Mouse (Mus musculus) spleen, adult 2 months (tissue): ENCODE results near the gene Tbx21. TPM values are rescaled to one million over a fixed set of nuclear protein-coding genes. Genes with fewer than 3 reads are reported as not detected.

Experiments
- DNase-seq, 2 experiments: peaks; one replicate each; pipeline versions ENCODE4 v3.0.0 to v3.0.0-alpha.2; 2012 to 2021; ENCODE audit warnings: low spot score in 2 of 2, low read depth in 1 of 2
- H3K27ac ChIP-seq: fragments of 200-500 bp; 2 replicates; pipeline ENCODE4 v1.5.1; 2012; ENCODE audit warnings: low read length, inconsistent platforms; ENCODE audit not compliant: insufficient read depth
- H3K27me3 ChIP-seq: fragments of 200-500 bp; 2 replicates; pipeline ENCODE4 v1.6.1; 2012; ENCODE audit warnings: mild to moderate bottlenecking, moderate library complexity, low read length, inconsistent platforms; ENCODE audit not compliant: control insufficient read depth, insufficient read depth
- H3K36me3 ChIP-seq: fragments of 200-500 bp; 2 replicates; pipeline ENCODE4 v1.6.1; 2012; ENCODE audit warnings: mild to moderate bottlenecking, low read length, inconsistent platforms; ENCODE audit not compliant: control insufficient read depth, insufficient read depth
- H3K4me1 ChIP-seq: fragments of 200-500 bp; 2 replicates; pipeline ENCODE4 v1.6.1; 2011; ENCODE audit warnings: inconsistent platforms; ENCODE audit not compliant: control insufficient read depth, insufficient read depth, insufficient read length
- H3K4me3 ChIP-seq: fragments of 200-500 bp; 2 replicates; pipeline ENCODE4 v1.5.1; 2011; ENCODE audit warnings: mild to moderate bottlenecking, inconsistent platforms; ENCODE audit not compliant: insufficient read depth, insufficient read length; ENCODE audit errors: extremely low read depth
- CTCF ChIP-seq: fragments of 200-500 bp; IDR thresholded peaks from 2 replicates; pipeline ENCODE4 v1.5.1; 2011; ENCODE audit warnings: mild to moderate bottlenecking, inconsistent platforms; ENCODE audit not compliant: insufficient read depth, insufficient read length, insufficient replicate concordance; ENCODE audit errors: extremely low read depth
- POLR2A ChIP-seq: fragments of 200-500 bp; IDR thresholded peaks from 2 replicates; pipeline ENCODE4 v1.6.1; 2011; ENCODE audit warnings: low read depth, low read length, inconsistent platforms
- WGBS: fragments of 180-500 bp; shearing (Covaris S2); methylation state at CpG from one replicate; pipeline ENCODE4 v1.1.7; 2018; 5-methylcytosine and 5-hydroxymethylcytosine counted together
- polyA plus RNA-seq: library from polyadenylated mRNA; depleted of rRNA; stranded (reverse); fragments of >200 nt; gene quantifications from 2 replicates; pipeline ENCODE4 v1.2.3, GENCODE M21; 2012

Tbx21 gene
- polyA plus RNA-seq, 1 experiment = 10.9 TPM

DNA sequence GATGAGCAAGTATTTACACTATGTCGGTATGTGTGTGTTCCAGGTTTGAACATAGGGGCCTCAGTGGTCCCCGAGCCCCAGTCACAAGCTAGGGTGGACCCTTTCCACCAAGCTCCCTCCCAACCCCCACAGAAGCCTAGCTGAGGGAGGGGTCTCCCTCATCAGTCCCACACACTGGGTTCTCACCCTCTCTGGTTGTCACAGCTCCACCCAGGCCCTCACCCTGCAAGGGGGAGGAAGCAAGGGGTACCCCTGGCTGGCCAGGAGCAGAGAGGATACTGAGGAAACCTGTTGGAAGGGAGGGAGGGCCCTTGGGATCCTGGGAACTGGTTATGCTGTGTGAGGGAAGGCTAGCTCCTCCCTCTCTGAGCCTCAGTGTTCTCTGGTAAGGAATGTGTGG lies 30.2 kb upstream of the Tbx21 start:
- Histone ChIP-seq H3K36me3 (no peaks in the 10 kb centered on the region), H3K4me3 (no peak overlapping the region), H3K27me3 (no peaks in the 10 kb centered on the region), H3K27ac (peak overlapping the region; percentile 85), H3K4me1 (peaks cover 46% of the 10 kb centered on the region)
- no peak for DNase-seq
- 91% methylated on average over 2 of the region's 2 CpGs for WGBS
- TF ChIP-seq CTCF (no peak), POLR2A (no peak)

DNA sequence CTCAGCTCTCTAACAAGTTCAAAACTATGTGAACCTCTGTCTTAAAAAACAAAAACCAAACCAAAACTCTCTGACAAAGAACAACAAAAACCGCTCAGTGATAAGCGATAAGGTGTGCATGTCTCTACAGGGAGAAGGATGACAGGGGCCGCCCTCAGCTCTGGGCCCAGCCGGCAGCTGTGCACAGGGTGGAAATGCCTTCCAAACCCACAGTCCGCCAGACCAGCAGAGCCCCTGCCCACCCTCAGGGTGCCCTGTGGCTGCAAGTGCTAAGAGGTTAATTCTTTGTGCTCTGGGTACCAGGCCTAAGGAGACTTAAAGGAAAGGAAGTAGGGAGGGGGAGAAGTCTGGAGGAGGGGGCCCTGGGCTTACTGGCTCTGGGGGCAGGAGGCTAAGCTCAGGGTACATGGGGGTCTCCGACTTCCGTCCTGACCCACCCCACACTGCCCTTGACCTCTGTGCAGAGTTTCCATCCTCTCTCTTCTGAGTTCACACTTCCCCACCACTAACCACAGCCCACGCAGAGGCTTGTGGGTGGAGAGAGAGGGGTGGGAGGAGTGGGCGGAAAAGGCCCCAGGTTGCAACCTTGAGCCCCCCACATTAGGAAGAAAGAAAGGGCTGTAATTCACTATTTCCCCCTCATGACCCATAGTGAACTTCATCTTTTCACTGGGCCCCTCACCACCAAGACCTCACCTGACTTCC lies 28.2 kb upstream of the Tbx21 start:
- H3K4me3 ChIP-seq = no peak overlapping the region
- H3K27me3 ChIP-seq = no peaks in the 10 kb centered on the region
- H3K36me3 ChIP-seq = no peaks in the 10 kb centered on the region
- peak in 1 of 2 experiments; percentile 60 for DNase-seq
- 26% methylated on average over 9 of the region's 9 CpGs for WGBS
- peak overlapping the region; percentile 85 for H3K27ac ChIP-seq
- H3K4me1 ChIP-seq = peaks cover 51% of the 10 kb centered on the region
- TF ChIP-seq CTCF (no peak), POLR2A (no peak)

- H3K27me3 ChIP-seq = no peaks in the 10 kb centered on the region
- peak overlapping the region; percentile 96 for H3K27ac ChIP-seq
- H3K4me1 ChIP-seq = peaks cover 51% of the 10 kb centered on the region
- DNase-seq = peak; percentile 62 to 83
- H3K4me3 ChIP-seq = no peak overlapping the region
- no peaks in the 10 kb centered on the region for H3K36me3 ChIP-seq
- TF ChIP-seq CTCF = no peak
- peak; percentile 28; the same call in 1 of the 2 replicates for TF ChIP-seq POLR2A
- 8% methylated on average over 8 of the region's 8 CpGs for WGBS
Measured at GRCm38 (mm10) chr11:97142159-97142608, 27.1 kb upstream of the Tbx21 start.

GRCm38 (mm10) chr11:97140811-97141210 lies 25.7 kb upstream of the Tbx21 start:
- peak overlapping the region; percentile 96 for H3K27ac ChIP-seq
- TF ChIP-seq CTCF = no peak
- no peak for TF ChIP-seq POLR2A
- no peaks in the 10 kb centered on the region for H3K36me3 ChIP-seq
- WGBS = 25% methylated on average over 4 of the region's 4 CpGs
- DNase-seq = peak in 1 of 2 experiments; percentile 67
- H3K4me1 ChIP-seq = peaks cover 43% of the 10 kb centered on the region
- H3K4me3 ChIP-seq = no peak overlapping the region
- no peaks in the 10 kb centered on the region for H3K27me3 ChIP-seq

DNA sequence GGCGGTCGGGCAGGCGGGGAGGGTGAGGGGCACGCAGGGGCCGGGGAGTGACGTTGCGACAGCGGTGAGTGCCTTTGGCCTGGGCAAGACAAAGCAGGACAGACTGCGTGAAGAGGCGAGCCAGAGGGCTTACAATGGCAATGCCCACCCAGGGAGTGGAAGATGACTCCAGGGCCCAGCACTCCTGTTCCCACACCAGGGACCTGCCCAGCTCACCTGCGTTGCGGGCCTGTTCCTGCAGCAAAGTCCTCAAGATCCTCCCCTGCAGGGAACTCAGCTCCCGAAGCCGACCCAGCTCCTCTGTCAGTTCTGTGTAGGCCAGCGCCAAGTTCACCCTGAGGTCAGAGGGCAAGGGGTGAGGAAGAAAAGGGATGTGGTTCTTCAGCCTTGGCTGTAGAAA lies 24.1 kb upstream of the Tbx21 start:
- WGBS = 93% methylated on average over 15 of the region's 15 CpGs
- DNase-seq = no peak
- no peaks in the 10 kb centered on the region for H3K36me3 ChIP-seq

DNA sequence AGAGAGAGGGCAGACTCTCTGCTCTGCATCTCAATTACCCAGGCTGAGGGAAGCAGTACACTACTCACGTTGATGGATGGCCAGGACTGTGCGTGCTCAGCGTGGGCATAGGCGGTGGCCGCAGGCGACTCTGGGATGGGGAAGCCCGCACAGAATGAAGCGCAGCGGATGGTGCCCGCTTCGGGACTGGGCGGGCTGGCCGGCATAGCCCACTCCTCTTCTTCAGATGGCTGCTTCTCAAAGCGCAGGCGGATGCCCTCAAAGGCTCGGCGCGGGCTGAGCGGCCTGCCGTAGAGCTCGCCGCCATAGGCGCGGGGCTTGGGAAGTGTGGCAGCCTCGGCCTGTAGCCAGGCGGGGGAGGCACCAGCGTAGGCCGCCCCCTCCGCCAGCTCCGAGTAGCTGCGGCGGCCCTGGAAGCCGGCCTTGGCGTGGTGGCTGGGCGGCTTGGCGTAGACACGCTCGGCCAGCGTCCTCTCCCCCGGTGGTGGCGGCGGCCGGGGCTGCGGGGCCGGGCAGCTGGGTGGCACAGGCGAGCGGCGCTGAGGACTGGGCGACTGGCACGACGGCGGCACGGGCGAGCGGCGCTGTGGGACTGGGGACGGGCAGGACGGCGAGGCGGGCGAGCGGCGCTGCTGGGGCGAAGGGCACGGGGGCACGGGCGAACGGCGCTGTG lies 23.6 kb upstream of the Tbx21 start:
- DNase-seq = no peak
- TF ChIP-seq CTCF = no peak
- TF ChIP-seq POLR2A = no peak
- Histone ChIP-seq H3K27ac (no peak overlapping the region), H3K4me1 (peaks cover 43% of the 10 kb centered on the region), H3K36me3 (no peaks in the 10 kb centered on the region), H3K4me3 (no peak overlapping the region), H3K27me3 (no peaks in the 10 kb centered on the region)
- 96% methylated on average over 69 of the region's 69 CpGs for WGBS

More for the DNA sequence above, 24.1 kb upstream of the Tbx21 start:
- TF ChIP-seq POLR2A = no peak
- TF ChIP-seq CTCF = no peak
- H3K27ac ChIP-seq = no peak overlapping the region
- no peaks in the 10 kb centered on the region for H3K27me3 ChIP-seq
- no peak overlapping the region for H3K4me3 ChIP-seq
- peaks cover 42% of the 10 kb centered on the region for H3K4me1 ChIP-seq
